Mouse (Mus musculus): ENCODE data around the gene Fam229a. TPM values are rescaled to one million over a fixed set of nuclear protein-coding genes. Genes with fewer than 3 reads are reported as not detected.
A peak's percentile ranks its signal among the peaks of the same experiment; 100 is the strongest.
"Not testable (repeated sequence)": the region's sequence is repeated elsewhere in the genome, so short reads cannot be mapped to it uniquely, and the experiment has no call there.

Fam229a gene
- polyA plus RNA-seq, 1 experiment from 2014 or later = 0.88 TPM

GRCm38 (mm10) chr4:129451471-129452169, 39.4 kb upstream of the Fam229a start:
- DNase-seq = no peak
- TF ChIP-seq EP300 (IDR thresholded peaks at IDR 0.05; ENCODE audit: low read depth) = no peak
- no peak for TF ChIP-seq CTCF (IDR thresholded peaks at IDR 0.05; ENCODE audit: low read depth)
- Histone ChIP-seq H3K9ac (replicated peaks) (no peak overlapping the region), H3K4me3 (ENCODE audit: low read depth, low read length) (no peak overlapping the region), H3K27ac (ENCODE audit: low read depth) (no peak overlapping the region), H3K4me1 (ENCODE audit: insufficient read depth) (peaks cover 5% of the 10 kb centered on the region; the same call in 1 of the 2 replicates), H3K4me2 (ENCODE audit: low read depth, low read length) (no peak overlapping the region), H3K27me3 (ENCODE audit: insufficient read depth, low read length) (no peaks in the 10 kb centered on the region), H3K9me3 (ENCODE audit: low read length) (no peaks in the 10 kb centered on the region), H3K36me3 (replicated peaks; ENCODE audit: insufficient read depth, low read length) (no peaks in the 10 kb centered on the region)
- no peak for ATAC-seq
- WGBS (ENCODE audit: insufficient replicate concordance) = 79% methylated on average over 15 of the region's 15 CpGs

DNA sequence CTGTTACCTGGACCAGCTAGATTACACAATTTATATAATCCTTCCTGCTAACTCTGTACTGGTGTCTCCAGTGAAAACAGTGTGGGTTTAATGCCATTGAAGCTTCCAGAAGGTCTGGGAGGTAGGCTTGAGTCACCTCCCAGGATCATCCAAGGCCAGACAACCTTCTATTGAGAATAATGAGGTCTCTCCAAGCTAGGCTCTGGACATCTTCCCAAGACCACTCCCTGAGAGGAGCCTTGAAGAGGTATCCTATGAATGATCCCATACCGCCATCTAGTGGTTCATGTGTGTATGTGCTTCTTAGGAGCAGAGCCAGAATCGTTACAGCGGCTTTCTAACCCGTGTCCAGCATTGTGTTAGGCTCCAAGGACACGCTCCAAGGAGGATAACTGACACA, 35.7 kb upstream of the Fam229a start:
- Histone ChIP-seq H3K9ac (replicated peaks) (no peak overlapping the region), H3K4me1 (ENCODE audit: insufficient read depth) (no peaks in the 10 kb centered on the region), H3K27me3 (ENCODE audit: insufficient read depth, low read length) (no peaks in the 10 kb centered on the region), H3K27ac (ENCODE audit: low read depth) (no peak overlapping the region), H3K9me3 (ENCODE audit: low read length) (no peaks in the 10 kb centered on the region), H3K4me2 (ENCODE audit: low read depth, low read length) (no peak overlapping the region), H3K36me3 (replicated peaks; ENCODE audit: insufficient read depth, low read length) (no peaks in the 10 kb centered on the region), H3K4me3 (ENCODE audit: low read depth, low read length) (no peak overlapping the region)
- DNase-seq (peak; percentile 61), ATAC-seq (peak; percentile 82)
- WGBS (ENCODE audit: insufficient replicate concordance) = 0% methylated on average over 5 of the region's 5 CpGs
- TF ChIP-seq CTCF (IDR thresholded peaks at IDR 0.05; ENCODE audit: low read depth) (peak; percentile 99), EP300 (IDR thresholded peaks at IDR 0.05; ENCODE audit: low read depth) (no peak)

DNA sequence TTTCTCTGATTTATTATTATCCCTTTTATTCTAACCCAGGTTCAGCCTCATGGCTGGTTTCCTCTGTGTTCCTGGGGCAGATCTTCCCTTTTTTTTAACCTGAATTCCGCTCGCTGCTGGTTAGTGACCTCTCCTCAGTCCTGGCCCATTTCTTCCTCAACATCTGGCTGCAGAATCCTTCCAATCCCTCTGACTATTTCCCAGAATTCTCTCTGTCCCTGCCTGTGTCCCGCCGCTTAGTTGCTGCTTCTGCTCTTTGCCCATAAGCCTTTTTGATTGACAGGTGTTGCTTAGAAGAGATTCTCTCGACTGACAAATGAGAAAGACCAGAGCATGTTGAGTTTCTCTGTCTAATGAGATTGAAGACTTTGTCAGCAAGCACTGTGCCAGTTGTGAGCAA, 34.9 kb upstream of the Fam229a start:
- H3K4me3 ChIP-seq (ENCODE audit: low read depth, low read length) = no peak overlapping the region
- DNase-seq (no peak), ATAC-seq (no peak)
- 56% methylated on average over 5 of the region's 5 CpGs for WGBS (ENCODE audit: insufficient replicate concordance)
- 0 out of 2 replicates have a peak, but pooled peaks cover 3% of the 10 kb centered on the region for H3K4me1 ChIP-seq (ENCODE audit: insufficient read depth)
- no peak overlapping the region for H3K9ac ChIP-seq (replicated peaks)
- H3K27ac ChIP-seq (ENCODE audit: low read depth) = no peak overlapping the region
- H3K27me3 ChIP-seq (ENCODE audit: insufficient read depth, low read length) = no peaks in the 10 kb centered on the region
- no peak overlapping the region for H3K4me2 ChIP-seq (ENCODE audit: low read depth, low read length)
- TF ChIP-seq EP300 (IDR thresholded peaks at IDR 0.05; ENCODE audit: low read depth) (no peak), CTCF (IDR thresholded peaks at IDR 0.05; ENCODE audit: low read depth) (no peak)
- no peaks in the 10 kb centered on the region for H3K9me3 ChIP-seq (ENCODE audit: low read length)
- H3K36me3 ChIP-seq (replicated peaks; ENCODE audit: insufficient read depth, low read length) = no peaks in the 10 kb centered on the region

DNA sequence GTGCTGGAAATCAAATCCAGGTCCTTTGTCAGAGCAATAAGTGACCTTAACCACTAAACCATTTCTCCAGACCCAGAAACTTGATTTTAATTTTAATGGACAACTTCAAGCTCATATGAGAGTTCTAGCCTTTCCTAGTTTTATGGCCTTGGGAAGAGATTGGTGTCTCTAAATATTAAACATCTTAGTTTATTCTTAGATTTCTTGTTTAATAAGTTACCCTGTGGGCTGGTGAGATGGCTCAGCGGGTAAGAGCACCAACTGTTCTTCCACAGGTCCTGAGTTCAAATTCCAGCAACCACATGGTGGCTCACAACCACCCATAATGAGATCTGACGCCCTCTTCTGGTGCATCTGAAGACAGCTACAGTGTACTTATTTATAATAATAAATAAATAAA, 33.7 kb upstream of the Fam229a start:
- not testable (repeated sequence) for H3K27ac ChIP-seq (ENCODE audit: low read depth); H3K27me3 ChIP-seq (ENCODE audit: insufficient read depth, low read length); H3K36me3 ChIP-seq (replicated peaks; ENCODE audit: insufficient read depth, low read length); H3K4me3 ChIP-seq (ENCODE audit: low read depth, low read length); ATAC-seq; H3K4me1 ChIP-seq (ENCODE audit: insufficient read depth); DNase-seq; H3K9me3 ChIP-seq (ENCODE audit: low read length); H3K4me2 ChIP-seq (ENCODE audit: low read depth, low read length); H3K9ac ChIP-seq (replicated peaks)
- WGBS (ENCODE audit: insufficient replicate concordance) = 77% methylated on average over 2 of the region's 2 CpGs

- H3K4me2 ChIP-seq (ENCODE audit: low read depth, low read length) = no peak overlapping the region
- TF ChIP-seq EP300 (IDR thresholded peaks at IDR 0.05; ENCODE audit: low read depth) (no peak), CTCF (IDR thresholded peaks at IDR 0.05; ENCODE audit: low read depth) (no peak)
- peaks cover 4% of the 10 kb centered on the region; the same call in 1 of the 2 replicates for H3K36me3 ChIP-seq (replicated peaks; ENCODE audit: insufficient read depth, low read length)
- H3K9ac ChIP-seq (replicated peaks) = no peak overlapping the region
- H3K4me1 ChIP-seq (ENCODE audit: insufficient read depth) = peaks cover 16% of the 10 kb centered on the region; the same call in 1 of the 2 replicates
- no peak overlapping the region for H3K27ac ChIP-seq (ENCODE audit: low read depth)
- DNase-seq (no peak), ATAC-seq (no peak)
- WGBS (ENCODE audit: insufficient replicate concordance) = 72% methylated on average over 3 of the region's 3 CpGs
- no peaks in the 10 kb centered on the region for H3K9me3 ChIP-seq (ENCODE audit: low read length)
- no peak overlapping the region for H3K4me3 ChIP-seq (ENCODE audit: low read depth, low read length)
- no peaks in the 10 kb centered on the region for H3K27me3 ChIP-seq (ENCODE audit: insufficient read depth, low read length)
Observed at GRCm38 (mm10) chr4:129459726-129460125, 31.3 kb upstream of the Fam229a start.

DNA sequence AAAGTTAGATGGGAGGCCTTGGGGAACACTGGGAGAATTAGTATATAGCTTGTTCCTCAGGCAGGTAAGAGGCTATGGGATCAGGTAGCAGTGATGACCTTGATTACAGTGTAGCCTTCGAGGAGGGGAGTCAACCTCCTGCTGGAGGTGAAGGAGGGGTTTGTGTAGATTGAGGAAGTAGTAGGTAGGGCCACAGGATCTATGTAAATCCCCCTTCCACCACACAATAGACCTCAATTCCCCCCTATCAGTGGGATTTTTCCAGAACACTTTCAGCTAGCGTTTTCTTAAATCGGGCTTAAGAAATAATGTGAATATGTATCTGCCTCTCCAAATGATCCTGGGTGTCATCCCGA, 30.2 kb upstream of the Fam229a start:
- TF ChIP-seq CTCF (IDR thresholded peaks at IDR 0.05; ENCODE audit: low read depth) (no peak), EP300 (IDR thresholded peaks at IDR 0.05; ENCODE audit: low read depth) (no peak)
- Histone ChIP-seq H3K9ac (replicated peaks) (peak overlapping the region; percentile 72), H3K4me2 (ENCODE audit: low read depth, low read length) (peak overlapping the region; percentile 85), H3K4me1 (ENCODE audit: insufficient read depth) (peaks cover 23% of the 10 kb centered on the region; the same call in 1 of the 2 replicates), H3K27me3 (ENCODE audit: insufficient read depth, low read length) (no peaks in the 10 kb centered on the region), H3K9me3 (ENCODE audit: low read length) (no peaks in the 10 kb centered on the region), H3K36me3 (replicated peaks; ENCODE audit: insufficient read depth, low read length) (peaks cover 15% of the 10 kb centered on the region), H3K4me3 (ENCODE audit: low read depth, low read length) (peak overlapping the region; percentile 100), H3K27ac (ENCODE audit: low read depth) (peak overlapping the region; percentile 84)
- ATAC-seq (no peak), DNase-seq (no peak)
- WGBS (ENCODE audit: insufficient replicate concordance) = 2% methylated on average over 4 of the region's 4 CpGs

Measured in liver, postnatal 0 days (tissue).